Mouse (Mus musculus): ENCODE measurements around the gene Rcvrn. TPM values are rescaled to one million over a fixed set of nuclear protein-coding genes. Genes with fewer than 3 reads are reported as not detected.

The Rcvrn gene
- polyA plus RNA-seq (2017; shearing (Covaris generic)), result not detected

DNA sequence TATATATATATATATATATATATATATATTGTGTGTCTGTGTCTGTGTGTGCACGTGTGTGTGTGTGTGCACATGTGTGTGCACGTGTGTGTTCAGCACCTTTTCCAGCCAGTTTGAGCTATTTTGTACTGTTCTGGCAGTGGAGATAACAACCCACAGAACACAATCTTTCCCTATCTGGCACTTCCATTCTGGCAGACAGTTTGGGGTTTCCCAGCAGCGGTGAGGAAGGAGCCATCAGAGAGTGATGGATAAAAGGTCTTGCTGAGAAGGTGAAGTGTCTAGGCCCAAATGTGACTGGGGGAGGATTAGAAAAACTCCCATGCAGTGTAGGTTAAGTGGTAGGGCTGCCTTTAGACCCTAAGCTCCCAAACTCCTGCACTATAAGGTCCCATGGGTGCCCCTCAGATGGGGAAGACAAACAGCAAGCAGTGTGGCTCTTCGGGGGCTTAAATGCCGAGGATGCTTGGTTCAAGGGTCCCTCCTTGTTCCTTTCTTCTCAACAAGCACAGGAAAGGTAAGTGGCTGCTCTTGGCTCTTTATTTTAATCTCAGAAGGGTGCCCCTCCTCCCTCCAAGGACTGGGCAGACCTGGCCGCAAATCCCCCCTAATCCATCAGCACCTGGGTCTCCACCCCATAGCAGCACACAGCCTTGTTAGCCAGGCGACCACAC lies at the start of gene Rcvrn:
Gene Rcvrn (plus strand): TSS at position 624 of the 674 bp plus-strand sequence.
- no peak for ATAC-seq

DNA sequence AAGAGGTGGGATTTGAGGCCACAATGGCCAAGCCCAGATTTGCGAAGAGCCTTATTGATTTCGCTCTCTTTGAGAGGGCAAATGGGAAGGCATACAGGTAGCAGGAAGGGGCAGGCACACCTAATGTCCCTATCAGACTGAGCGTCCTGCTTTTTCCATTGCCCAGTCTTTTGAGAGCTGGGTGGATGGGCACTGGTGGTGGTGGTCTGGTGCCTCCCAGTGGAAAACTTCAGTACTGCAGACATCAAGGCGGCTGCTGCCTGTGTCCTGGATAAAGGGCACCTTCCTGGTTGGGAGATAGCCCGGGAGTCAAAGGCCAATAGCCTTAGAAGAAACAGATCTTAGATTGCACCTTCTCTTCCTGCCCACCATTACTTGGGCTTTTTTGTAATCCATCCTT lies 47.4 kb upstream of the Rcvrn start:
- ATAC-seq, result no peak

DNA sequence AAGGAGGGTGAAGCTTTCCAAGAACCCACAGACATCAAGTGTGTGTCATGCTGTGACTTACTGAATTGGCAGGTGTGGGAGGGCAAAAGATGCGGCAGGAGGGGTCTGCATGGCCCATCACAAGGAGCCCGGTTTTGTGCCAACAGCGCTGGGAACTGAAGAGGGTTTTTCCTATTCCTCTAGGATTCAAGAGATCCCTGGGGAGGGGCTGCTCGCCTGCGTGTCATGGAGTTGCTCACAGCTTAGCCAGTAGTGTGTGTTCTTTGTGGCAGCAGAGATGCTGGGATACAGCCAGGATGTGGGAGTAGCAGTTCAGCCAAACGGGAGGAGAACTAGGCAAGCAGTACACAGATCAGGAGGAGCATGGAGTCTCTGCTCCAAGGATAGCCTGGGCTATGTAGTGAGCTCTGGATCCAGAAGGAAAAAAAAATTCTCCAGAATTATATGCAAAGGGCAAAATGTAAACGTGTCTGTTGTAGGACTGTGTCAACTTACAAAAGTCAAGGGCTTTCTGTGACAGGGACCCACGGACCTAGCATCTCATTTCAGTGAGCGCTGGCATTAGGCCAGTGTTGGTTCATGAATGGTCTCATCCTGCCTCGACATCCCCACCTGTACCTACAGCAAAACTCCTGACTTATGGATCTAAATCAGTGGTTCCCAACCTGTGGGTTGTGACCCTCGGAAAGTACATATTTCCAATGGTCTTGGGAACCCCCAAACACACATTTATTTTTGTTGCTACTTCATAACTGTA lies 46.3 kb upstream of the Rcvrn start:
- no peak for ATAC-seq

DNA sequence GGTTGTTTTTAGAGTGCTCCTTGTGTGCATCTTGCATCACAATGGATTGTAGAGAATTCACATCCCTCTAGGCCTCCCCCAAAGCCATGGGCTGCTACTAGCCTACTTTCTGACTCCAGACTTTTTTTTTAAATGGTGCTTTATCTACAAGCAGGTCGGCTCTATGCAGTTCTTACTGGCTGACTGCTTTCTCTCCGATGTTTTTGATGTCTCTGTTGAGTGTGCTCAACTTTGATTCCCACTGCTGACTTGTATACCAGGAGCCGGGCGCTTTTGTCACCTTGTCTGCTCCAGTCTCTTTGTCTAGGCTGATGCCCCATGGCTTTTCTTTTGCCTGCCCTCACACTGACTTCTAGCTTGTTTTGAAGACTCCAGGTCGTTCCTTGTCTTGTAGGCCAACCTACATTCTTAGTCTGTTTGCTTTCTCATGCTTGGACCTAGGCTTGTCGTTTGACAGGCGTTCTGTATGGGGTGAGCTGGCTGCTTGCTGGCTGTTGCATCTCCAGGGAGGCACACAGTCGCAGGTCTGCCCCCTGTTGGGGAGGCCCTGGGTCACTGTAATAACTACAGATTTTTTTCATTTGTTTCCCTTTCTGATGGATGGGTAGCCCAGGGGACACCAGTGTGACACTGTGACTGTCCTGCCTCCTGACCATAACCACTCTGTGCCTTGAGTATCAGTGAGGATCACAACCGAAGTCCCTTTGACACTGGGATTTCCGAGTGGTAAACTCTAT lies 45.0 kb upstream of the Rcvrn start:
- ATAC-seq, result no peak

DNA sequence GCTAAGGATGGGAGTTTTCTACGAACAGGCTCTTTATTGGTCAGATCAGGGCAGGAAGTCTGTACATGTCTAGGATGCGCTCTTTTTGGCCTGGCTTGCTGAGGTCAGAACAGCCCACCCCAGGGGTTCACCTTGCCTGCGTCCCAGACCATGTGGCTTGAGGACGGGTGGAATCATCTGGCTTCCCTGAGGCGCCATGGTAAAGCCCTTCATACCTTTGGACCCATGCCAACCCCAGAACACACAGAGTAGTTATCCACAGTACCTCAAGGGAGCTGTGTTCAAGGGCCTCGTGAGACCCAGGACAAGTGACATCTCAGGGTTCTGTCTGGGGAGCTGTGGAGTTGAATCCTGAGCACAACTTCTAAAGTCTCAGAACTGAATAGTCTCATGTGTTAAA lies 43.4 kb upstream of the Rcvrn start:
- no peak for ATAC-seq

DNA sequence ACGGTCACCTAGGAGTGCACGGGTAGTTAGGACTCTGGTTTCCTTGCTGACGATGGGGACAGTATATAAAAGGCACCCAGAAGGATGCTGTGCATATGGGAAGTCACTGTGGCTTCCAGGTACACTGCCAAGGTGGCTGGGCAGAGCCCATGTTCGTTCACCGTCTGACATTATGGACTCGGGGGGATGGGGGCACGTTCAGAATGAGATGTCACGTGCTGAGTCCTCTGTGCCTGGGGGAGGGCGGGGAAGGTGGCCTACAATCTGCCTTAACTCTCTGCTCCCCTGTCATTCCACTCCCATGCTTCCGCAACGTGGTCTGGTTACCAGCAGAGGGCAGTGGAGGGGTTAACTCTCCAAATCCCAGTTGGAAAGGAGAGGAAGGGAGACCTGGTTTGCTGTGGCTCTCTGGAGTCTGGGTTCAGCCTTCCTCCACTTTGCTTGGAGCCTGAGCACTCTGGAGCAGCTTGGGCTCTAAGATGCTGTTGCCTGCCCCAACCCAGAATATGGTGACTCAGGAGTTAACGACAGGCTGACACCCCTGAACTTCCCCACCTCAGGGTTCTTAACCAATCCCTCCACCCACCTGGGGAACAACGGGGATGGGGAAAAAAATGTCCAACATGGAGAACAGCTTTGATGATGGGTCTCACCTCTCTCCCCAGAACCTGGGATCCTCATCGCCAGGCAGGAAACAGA lies 42.8 kb upstream of the Rcvrn start:
- no peak for ATAC-seq

DNA sequence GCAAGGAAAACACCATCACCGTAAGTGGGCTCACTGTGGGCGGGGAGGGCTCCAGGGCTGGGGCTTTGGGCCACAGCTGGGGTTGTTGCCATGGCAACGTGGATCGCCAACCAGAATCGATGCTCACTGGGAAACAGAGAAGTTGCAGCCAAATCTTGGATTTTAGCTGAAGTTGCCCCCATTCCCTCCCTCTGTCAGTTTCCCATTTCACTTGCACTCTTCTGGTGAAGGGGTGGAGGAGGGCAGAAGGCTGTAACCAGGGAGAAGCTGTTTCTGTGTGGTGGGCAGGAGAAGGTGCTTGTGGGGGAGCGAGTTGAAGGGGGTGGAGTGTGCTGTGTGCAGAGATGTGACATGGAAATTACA lies 42.3 kb upstream of the Rcvrn start:
- no peak for ATAC-seq

DNA sequence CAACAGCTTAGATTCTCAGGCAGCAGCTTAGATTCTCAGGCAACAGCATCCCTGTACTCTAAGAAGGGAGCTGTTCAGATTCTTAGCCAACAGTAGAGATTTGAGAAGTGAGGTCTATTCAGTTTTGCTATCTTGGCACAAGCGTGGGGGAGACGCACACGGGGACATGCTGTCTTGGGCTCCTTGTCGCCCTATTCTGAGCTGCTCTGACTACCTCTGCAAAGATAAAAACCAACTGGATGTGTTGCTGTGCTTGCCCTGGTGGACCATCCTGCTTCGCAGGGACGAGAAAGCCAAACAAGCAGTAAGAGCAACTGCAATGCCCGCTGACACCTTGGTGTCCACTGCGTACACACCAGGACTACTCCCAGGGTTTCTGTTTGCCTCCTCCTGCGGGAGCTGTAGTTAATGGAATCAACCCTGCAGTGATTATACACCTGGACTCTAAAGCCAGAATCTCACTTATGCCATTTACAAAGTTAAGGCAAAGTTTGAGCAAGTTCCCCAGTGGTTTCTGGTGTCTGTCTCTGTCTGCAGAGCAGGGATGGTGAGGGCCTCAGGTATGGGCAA lies 41.5 kb upstream of the Rcvrn start:
- ATAC-seq, result no peak

DNA sequence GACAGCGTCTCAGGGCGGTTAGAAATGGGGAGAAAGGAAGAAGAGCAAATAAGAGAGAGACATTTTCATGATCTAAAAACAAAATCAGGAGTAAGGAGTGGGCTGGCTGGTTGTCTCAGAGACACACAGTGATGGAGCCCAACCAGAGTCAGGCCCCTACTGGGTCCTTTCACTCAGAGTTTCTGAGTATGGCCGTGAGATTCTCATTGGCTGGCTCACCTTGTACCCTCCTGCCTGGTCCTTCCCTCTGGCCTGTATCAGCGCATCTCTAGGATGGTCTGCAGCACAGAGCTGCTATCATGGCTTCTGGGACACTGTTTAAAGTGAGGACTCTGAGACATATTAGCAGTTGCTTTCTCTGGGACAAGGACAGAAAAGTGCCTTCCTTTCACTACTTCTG lies 40.6 kb upstream of the Rcvrn start:
- ATAC-seq, result no peak

DNA sequence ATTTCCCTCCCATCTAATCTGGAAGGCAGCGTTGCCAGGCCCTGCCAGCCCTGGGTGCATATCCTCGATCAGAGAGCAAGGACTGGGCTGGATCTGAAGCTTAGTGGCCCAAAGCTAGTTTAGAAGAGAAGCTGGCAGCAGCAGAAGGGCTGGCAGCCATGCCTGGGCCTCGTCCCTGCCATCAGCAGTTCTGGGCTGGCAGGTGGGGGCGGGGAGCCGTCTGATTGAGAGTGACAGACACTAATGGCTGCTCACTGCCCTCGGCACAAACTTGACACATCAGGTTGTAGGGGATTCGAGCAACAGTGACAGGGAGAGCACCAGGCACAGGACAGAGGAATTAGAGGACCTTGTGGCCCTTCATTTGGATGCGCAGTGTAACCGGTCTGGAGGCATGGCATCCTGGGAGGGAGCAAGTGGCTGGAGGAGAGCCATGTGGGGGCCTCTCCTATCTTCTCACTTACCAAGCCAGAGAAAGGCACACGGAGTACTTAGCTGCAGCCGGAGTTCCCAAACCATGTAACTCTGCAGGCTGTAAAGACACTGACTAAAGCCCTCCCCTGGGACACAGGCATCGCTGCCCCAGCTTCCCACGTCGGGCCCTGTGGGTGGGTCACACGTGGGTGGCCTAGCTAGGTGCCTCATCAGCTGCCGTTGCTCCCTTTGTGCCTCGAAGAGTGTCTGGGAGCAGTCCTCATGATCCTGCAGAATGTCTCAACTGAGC lies 39.7 kb upstream of the Rcvrn start:
- no peak for ATAC-seq

DNA sequence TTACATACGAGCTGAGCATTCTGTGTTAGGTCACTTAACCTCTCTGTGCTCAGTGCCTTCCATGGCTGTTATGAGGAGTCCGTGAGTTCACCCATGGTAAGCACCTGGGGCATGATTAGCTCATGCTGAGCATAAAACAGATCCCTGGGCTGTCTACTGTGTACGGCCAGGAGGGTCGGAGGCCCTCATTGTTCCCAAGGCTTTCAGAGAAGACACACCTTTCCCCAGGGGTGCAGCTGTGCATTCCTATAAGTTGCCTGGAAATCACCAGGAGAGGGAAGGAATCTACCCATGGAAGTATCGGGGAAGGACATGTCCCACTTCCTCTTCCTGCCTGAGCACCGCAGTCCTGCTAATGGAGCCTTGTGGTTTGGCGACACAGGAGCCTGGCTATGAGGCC lies 38.8 kb upstream of the Rcvrn start:
- ATAC-seq, result no peak

DNA sequence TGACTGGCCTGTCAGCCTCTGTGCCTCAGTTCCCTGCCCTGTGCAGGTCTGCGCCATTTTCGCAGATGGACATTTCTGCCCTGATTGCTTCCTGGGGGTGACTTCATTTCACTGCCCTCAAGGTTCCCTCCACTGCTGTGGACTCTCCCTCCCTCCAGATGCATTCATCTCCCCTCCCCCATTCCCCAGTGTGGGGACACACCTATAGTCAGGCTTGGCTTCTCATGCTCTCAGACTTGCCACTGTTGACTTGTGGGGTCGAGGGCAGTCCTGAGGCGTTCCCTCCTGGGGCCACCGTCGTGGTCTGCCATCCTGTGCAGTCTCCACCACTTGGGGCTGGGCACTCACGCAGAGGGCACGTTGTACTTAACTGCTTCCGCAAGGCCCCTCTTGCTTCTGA lies 38.3 kb upstream of the Rcvrn start:
- no peak for ATAC-seq

DNA sequence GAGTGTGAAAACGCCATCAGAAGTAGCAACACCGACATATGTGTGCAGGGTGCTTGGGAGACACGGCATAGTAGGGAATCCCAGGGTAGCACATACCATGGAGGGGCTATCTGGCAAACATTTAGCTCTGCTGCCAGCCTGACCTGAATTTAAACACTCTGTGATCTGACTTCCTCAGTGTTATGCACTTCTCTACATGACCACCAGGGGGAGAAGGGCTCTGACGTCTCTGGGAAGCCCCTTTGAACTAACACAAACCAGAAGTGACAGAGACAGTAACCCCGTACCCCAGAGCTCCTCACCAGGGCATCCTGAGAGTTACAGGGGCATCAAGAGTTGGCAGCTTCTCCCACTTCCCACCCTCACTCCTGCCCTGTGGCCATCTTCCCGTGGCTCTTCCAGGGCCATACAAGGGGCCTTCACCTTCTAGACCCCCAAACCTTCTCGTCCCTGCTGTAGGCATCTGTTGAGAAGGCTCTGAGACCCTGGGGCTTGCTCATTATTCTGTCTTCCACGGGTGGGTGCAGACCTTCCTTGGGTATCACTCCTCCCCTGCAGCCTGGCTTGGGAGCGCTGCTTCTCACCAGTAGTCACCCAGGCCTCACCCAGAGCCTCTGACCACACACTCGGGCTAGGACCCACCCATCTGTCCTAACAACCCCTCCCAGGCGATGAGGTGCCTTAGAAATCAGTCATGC lies 37.3 kb upstream of the Rcvrn start:
- no peak for ATAC-seq

DNA sequence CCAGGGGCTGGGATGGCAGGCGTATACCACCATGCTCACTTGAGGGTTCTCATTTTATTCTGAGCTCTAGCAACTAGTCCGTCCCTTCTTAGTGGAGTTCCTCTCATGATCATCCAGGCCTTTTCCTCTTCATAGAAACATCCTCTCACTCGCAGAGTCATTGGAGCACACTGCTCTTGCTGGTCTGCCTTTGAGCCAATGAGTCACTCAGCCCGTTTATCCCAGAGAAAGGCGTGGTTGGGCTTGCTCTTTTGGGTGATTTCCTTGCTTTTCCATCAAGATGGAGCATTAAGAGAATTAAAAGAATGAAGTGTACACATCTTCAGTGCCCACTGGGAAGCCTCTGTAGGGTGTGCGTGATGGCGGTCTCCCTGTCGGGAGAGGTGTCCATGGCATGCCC lies 33.7 kb upstream of the Rcvrn start:
- ATAC-seq, result no peak

DNA sequence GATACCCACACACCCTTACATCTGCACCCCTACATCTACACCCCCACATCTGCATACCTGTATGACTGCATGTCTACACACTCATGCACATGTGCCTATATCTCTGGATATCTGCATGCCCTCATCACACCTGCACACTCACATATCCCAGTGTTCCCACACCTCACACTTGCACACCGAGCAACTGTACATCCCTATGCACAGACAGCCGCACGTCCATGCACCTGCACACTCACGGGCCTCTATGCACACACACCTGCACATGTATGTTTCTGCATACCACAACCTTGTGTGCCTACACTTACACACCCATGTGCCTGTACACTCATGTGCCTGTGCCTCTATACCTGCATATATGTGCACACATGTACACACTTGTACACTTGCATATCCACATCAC lies 31.7 kb upstream of the Rcvrn start:
- ATAC-seq, result no peak

DNA sequence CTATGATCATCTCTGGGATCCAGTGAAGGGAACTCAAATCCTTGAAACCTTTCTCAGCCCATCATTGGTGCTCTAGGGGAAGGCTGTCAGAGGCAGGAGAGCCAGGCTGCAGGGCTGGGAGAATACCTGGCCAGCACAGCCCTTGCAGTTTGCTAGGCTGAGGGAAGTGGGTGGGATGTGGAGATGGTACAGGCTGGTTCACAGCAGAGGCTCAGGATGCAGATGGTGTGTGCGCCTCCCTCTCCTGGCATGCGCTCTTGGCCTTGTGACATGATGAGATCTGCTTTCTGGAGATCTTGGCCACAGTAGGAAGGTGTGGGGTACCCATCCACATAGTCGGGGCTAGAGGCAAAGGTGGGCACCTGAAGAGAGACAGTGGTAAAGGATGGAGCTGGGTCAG lies 30.9 kb upstream of the Rcvrn start:
- ATAC-seq, result no peak

DNA sequence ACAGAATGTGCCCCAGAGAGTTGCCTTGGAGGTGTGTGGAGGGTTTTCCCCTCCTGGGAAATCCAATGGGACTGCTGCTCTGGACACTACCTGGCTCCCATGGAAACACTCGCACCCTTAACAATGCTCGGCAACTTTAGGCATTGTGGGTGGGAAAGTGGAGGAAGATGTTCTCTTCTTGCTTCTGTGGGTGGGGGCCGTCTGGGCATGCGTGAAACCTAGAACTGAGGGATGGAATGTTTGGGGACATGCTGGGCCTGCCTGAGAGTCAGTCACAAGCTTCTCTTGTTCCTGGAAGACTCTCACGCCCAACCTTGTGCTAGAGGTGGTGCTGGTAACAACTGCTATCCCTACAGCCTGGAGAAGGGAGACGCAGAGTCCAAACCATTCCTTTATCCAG lies 30.2 kb upstream of the Rcvrn start:
- no peak for ATAC-seq

DNA sequence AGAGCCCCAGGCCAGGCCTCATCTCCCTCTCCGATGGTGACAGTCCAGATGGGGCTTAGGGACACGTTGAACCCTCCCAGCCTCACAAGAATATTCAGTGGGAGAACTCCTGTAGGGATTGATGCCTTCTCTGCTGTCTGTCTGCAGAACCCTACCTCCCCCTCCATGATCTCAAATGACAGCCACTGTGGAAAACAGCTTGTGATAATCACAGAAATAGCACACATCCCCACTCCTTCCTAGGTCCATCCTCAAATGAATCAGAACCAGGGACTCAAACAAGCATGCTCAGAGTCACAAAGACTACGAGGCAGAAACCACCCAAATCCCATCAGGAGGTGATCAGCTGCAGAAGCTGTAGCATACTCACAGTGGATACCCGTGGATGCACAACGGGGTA lies 29.0 kb upstream of the Rcvrn start:
- no peak for ATAC-seq

DNA sequence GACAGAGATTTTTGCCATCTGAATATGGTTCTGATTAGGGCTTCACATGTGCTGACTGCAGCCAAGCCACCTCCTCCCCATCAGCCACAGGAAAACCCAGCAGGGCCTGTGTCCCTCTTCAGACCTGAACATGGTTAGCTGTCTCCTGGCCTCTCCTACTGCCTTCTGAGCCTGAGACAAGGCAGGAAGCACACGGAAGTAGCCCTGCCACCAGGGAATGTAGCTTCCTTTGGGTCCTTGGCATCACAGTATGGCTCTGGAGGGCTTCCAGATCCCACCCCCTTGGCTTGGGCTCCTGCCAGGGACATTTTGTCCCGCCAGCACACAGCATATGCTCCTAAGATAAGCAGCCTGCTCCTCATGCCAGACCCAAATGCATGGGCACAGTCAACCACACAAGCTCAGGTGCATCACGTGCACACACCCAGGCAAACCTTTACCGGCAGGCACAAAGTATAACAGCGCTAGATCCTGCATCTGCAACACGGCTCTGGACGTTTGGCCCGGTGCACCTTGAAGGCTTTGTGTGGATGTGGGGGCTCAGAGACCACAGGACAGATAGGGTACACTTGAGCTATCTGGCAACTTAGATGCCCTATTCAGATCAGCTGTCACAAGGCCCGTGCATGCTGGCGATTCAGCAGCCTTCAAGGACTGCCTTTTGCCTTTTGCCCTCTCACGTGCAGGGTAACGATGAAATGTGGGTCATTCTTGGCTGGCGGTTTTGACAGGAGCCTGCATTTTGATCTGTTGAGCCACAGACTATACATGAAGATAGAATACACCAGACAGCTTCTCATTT lies 27.4 kb upstream of the Rcvrn start:
- no peak for ATAC-seq

DNA sequence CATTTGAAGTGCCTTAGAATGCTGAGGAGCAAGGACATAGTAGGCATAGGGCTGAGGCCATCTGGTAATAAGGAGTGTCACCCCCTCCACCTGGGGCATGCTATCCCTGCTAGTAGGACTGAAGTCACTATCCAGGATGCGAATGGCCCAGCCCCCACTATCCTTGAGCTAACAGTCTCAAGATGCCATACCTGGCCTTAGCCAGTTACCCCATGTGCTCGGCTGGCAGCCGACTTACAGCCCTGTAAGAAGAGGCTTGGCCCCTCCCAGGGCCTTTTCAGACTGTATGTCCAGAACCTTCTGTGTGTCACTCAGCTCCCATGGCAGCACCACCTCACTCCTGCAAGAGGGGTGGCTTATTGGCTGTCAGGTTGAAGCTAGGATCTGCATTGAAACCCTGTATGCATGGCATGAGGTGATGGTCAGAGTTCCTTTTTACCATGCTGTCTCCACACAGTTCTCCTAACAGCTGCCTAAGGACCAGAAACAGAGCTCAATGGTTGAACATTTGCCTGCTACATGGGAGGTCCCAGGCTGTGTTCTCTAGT lies 26.6 kb upstream of the Rcvrn start:
- no peak for ATAC-seq
